Mouse (Mus musculus): ENCODE measurements around the gene Tbl1xr1. TPM values are rescaled to one million over a fixed set of nuclear protein-coding genes. Genes with fewer than 3 reads are reported as not detected.

Tbl1xr1 gene
- total RNA-seq, 2 experiments from 2014 or later = 129 to 139 TPM

DNA sequence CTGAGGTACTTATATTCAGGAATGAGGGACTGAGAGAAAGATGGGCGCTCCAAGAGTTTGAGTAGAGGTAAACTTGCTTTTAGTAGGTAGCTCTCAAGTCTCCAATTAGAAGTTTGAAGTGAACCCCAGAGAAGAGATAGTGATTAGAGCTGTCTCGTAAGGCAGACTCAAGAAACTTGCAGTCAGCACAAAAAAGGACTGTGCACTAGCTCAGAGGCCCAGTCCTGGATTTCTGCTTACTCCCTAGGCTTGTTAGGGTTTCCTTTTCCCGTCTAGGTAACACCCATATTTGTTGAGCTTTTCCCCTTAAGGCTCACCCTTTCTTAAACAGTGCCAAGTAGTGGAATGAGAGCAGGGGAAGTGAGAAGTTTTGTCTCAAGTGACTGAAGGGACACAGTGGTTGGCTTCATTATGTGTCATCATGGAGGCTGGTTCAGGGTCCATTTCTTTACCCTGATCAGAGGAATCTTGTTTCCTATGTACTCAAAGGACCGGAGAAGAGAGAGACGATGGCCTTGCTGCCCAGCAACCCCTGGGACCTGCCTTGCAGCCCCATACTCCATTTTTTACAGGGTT lies 49.9 kb downstream of the Tbl1xr1 start:
- DNase-seq (ENCODE audit: extremely low spot score in 1 of 2, low spot score in 2 of 2) = no peak
- H3K27ac ChIP-seq = no peak overlapping the region
- intact Hi-C loops (cut with DNase I) = no loop called here
- no peak for TF ChIP-seq CTCF (IDR thresholded peaks at IDR 0.05)
- H3K4me3 ChIP-seq = no peak overlapping the region

GRCm38 (mm10) chr3:22131277-22131676 lies 54.8 kb downstream of the Tbl1xr1 start:
- no peak for TF ChIP-seq CTCF (IDR thresholded peaks at IDR 0.05)
- DNase-seq (ENCODE audit: extremely low spot score in 1 of 2, low spot score in 2 of 2) = no peak
- intact Hi-C loops (cut with DNase I) = no loop called here
- Histone ChIP-seq H3K27ac (no peak overlapping the region), H3K4me3 (no peak overlapping the region)

GRCm38 (mm10) chr3:22133626-22134025 lies 57.2 kb downstream of the Tbl1xr1 start:
- DNase-seq (ENCODE audit: extremely low spot score in 1 of 2, low spot score in 2 of 2) = no peak
- intact Hi-C loops (cut with DNase I) = no loop called here

GRCm38 (mm10) chr3:22137793-22138579 lies 61.5 kb downstream of the Tbl1xr1 start:
- intact Hi-C loops (cut with DNase I) = no loop called here
- DNase-seq (ENCODE audit: extremely low spot score in 1 of 2, low spot score in 2 of 2) = no peak
- no peak for TF ChIP-seq CTCF (IDR thresholded peaks at IDR 0.05)
- Histone ChIP-seq H3K27ac (no peak overlapping the region), H3K4me3 (no peak overlapping the region)

More at GRCm38 (mm10) chr3:22133626-22134025, 57.2 kb downstream of the Tbl1xr1 start:
- Histone ChIP-seq H3K4me3 (no peak overlapping the region), H3K27ac (no peak overlapping the region)
- TF ChIP-seq CTCF (IDR thresholded peaks at IDR 0.05) = no peak

DNA sequence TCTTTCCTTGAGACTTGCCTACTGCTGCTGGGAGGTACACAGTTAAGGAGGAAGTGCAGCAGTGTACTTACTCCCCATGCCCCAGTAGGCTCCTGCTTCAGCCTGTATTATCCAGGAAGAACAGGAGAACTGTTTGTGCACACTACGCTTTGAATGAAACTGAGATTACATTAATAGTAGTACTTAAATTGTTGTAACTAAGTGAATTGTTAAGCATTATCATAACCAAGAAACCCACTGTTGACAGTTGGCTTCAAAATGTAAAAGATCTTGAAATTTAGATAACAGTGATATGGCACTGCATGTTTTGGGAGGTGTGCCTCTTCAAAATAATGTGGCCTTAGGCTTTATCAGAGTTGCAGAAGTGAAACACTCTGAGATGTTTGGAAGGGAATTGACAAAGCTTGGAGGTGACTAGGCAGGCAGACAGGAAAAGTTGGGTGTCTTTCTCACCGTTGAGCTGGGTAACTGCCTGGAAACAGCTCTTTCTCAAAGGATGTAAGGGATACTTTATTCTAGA lies 62.2 kb downstream of the Tbl1xr1 start:
- intact Hi-C loops (cut with DNase I) = no loop called here
- Histone ChIP-seq H3K27ac (no peak overlapping the region), H3K4me3 (no peak overlapping the region)
- no peak for DNase-seq (ENCODE audit: extremely low spot score in 1 of 2, low spot score in 2 of 2)
- TF ChIP-seq CTCF (IDR thresholded peaks at IDR 0.05) = no peak

DNA sequence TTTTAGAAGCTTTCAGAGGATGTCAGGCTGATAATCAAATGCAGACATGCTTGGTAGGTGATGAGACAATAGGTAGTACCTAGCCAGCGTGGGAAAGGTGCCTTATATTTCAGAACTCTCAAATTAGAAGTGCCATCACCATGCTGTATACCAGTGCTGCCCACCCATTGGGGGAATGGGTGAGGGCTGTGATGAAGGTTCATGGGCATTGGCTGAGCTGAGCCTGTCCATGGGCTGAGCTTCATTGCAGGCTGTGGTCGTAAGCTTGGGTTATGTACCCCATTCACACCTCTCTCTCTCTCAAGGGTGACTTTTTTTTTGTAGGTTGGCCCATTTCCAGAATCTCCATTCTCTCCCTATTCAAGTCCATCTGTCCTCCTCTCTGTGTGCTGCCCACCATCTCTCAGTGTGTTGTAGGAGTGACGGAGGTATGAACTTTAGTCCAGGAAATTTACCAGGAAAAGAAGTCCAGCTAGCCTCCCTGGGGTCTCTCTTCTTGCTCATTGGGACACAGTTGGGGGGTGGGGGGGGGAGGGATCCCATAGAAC lies 63.7 kb downstream of the Tbl1xr1 start:
- Histone ChIP-seq H3K27ac (no peak overlapping the region), H3K4me3 (no peak overlapping the region)
- no peak for TF ChIP-seq CTCF (IDR thresholded peaks at IDR 0.05)
- no peak for DNase-seq (ENCODE audit: extremely low spot score in 1 of 2, low spot score in 2 of 2)
- intact Hi-C loops (cut with DNase I) = no loop called here

- no peak for DNase-seq (ENCODE audit: extremely low spot score in 1 of 2, low spot score in 2 of 2)
- no peak for TF ChIP-seq CTCF (IDR thresholded peaks at IDR 0.05)
- intact Hi-C loops (cut with DNase I) = loop anchor here (2.0 kb wide), 1 partner anchor 205 kb away; no protein-coding TSS in a partner anchor
- Histone ChIP-seq H3K27ac (no peak overlapping the region), H3K4me3 (no peak overlapping the region)
These were observed 65.7 kb downstream of the Tbl1xr1 start for GRCm38 (mm10) chr3:22141984-22142719.

DNA sequence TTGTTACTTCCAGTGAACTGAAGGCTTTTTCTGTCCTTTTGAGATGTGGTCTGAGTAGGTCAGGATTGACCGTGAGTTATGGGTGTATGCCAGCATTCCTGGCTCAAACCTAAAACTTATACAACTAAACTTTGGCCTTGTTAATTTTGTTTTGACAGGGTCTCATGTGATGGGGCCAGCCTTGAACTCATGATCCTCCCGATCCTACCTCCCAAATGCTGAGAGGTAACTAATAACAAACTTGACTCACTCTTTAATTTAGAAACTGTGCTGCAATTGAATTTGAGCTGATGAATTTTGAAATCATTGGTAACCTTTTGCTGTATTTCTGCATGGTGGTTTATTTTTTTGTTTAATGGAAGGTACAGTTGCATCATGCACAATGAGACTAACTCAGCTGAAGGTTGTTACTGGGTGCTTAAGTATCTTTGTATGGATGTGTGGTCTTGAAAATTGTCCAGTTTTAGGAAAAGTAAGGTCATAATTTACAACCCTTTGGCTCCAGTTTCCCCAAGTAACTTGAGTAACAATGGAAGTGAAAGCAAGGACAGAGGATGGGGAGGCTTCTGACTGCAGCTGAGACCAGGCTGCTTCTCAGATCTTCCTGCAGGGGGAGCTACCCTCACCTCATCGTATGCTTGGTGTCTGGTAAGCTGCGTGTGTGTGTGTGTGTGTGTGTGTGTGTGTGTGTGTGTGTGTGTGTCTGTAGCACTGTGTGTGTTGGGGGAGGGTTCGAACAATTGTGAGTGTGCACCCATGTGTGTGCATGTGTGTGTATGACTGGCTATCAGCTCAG lies 66.6 kb downstream of the Tbl1xr1 start:
- H3K27ac ChIP-seq = no peak overlapping the region
- H3K4me3 ChIP-seq = no peak overlapping the region
- intact Hi-C loops (cut with DNase I) = loop anchor here (1.0 to 2.0 kb wide), 2 partner anchors 67 to 206 kb away; partner anchors contain the start of gene Tbl1xr1
- no peak for DNase-seq (ENCODE audit: extremely low spot score in 1 of 2, low spot score in 2 of 2)
- peak; percentile 37 for TF ChIP-seq CTCF (IDR thresholded peaks at IDR 0.05)

DNA sequence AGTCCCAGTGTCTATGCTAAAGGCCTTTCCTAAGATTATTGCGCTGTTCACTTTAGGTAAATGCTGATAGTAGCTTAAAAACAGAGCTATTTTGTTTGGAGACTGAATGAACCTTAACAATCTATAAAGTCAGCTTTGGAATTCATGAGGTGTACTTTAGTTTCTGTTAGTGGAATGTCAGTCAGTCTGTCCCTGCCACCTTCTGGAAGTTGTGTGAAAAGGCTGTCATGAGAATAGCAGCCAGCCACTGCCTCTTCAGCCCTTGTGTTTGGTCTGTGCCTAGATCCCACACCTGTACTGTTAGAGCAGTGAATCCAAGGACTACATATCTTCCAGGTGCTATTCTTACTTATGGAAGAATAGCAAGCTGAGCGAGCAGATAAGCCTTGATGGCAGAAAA lies 67.8 kb downstream of the Tbl1xr1 start:
- intact Hi-C loops (cut with DNase I) = no loop called here
- H3K4me3 ChIP-seq = no peak overlapping the region
- no peak for DNase-seq (ENCODE audit: extremely low spot score in 1 of 2, low spot score in 2 of 2)
- peak; percentile 53 for TF ChIP-seq CTCF (IDR thresholded peaks at IDR 0.05)
- H3K27ac ChIP-seq = no peak overlapping the region

GRCm38 (mm10) chr3:22147433-22147927 lies 71.0 kb downstream of the Tbl1xr1 start:
- H3K4me3 ChIP-seq = no peak overlapping the region
- TF ChIP-seq CTCF (IDR thresholded peaks at IDR 0.05) = peak; percentile 37
- intact Hi-C loops (cut with DNase I) = no loop called here
- DNase-seq (ENCODE audit: extremely low spot score in 1 of 2, low spot score in 2 of 2) = no peak
- no peak overlapping the region for H3K27ac ChIP-seq

Measured in left cerebral cortex, adult 2 months (tissue).